In the genomic region with DNA sequence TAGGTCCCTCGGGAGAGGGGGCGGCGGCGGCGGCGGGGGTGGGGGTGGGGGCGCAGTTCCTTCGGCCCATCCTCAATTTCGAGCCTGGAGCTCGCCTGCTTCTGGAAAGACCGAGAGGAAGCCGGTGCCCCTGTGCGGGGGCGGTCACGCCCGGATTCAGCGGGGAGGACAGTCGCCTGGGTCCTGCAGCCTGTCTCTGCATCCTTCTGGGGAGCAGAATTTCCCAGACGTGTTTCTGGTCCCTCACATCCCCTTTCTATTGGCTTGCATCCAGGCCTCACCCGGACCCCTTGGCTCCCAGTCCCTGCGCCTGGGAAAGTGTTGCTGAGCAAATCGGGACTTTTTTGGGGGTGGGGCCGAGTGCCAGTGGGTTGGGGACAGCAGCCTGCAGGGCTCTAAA, we compare ENCODE assay signal across 8 mouse cellular contexts. TPM values are rescaled to one million over a fixed set of nuclear protein-coding genes. Genes with fewer than 3 reads are reported as not detected.
DNase-seq lines count a peak whose midpoint lies in the region; ATAC-seq and TF ChIP-seq lines count a peak whose summit lies in the region.

No protein-coding gene starts in this region.

- peaks cover 3% of the 10 kb centered on the region for H3K4me1 ChIP-seq in testis, adult 2 months (ENCODE audit: control insufficient read depth, insufficient read depth, low read length)
- H3K4me1 ChIP-seq in heart, embryonic 13.5 days = peaks cover 26% of the 10 kb centered on the region
- peaks cover 13% of the 10 kb centered on the region for H3K4me1 ChIP-seq in midbrain, embryonic 12.5 days

- no peak overlapping the region for H3K27ac ChIP-seq in testis, adult 2 months (ENCODE audit: control insufficient read depth, insufficient read depth, low read depth, low read length)
- H3K27ac ChIP-seq in heart, embryonic 13.5 days (replicated peaks) = no peak overlapping the region
- peak overlapping the region; percentile 54 for H3K27ac ChIP-seq in left cerebral cortex, adult 2 months
- H3K27ac ChIP-seq in midbrain, embryonic 12.5 days (replicated peaks) = no peak overlapping the region

- H3K27me3 ChIP-seq in testis, adult 2 months (ENCODE audit: control insufficient read depth, insufficient read depth, low read length) = no peaks in the 10 kb centered on the region
- no peaks in the 10 kb centered on the region for H3K27me3 ChIP-seq in heart, embryonic 13.5 days (replicated peaks)
- H3K27me3 ChIP-seq in midbrain, embryonic 12.5 days = peaks cover 3% of the 10 kb centered on the region; the same call in 1 of the 2 replicates

- ATAC-seq in heart, embryonic 13.5 days (ENCODE audit: extremely low read depth, insufficient number of reproducible peaks, low FRiP score, low TSS enrichment) = no peak
- peak; percentile 73 for ATAC-seq in midbrain, embryonic 12.5 days (ENCODE audit: low FRiP score, low read depth)

- intact Hi-C loops in left cerebral cortex, adult 2 months (cut with DNase I) = loop anchor here (5.0 kb wide), 1 partner anchor 76 kb away; a partner anchor contains a TSS

- TF ChIP-seq POLR2A in testis, adult 2 months (IDR thresholded peaks at IDR 0.05; ENCODE audit: control insufficient read depth, low read depth, low read length) = no peak

- no peak for TF ChIP-seq CTCF in testis, adult 2 months (IDR thresholded peaks at IDR 0.05; ENCODE audit: control insufficient read depth, insufficient read depth, insufficient replicate concordance, low read depth, low read length)
- no peak for TF ChIP-seq CTCF in left cerebral cortex, adult 2 months (IDR thresholded peaks at IDR 0.05)

- 1% methylated on average over 13 of the region's 23 CpGs for WGBS in heart, embryonic 13.5 days
- 0% methylated on average over 13 of the region's 23 CpGs for WGBS in midbrain, embryonic 12.5 days

- H3K4me2 ChIP-seq in heart, embryonic 13.5 days = peak overlapping the region; percentile 94
- H3K4me2 ChIP-seq in midbrain, embryonic 12.5 days (replicated peaks) = peak overlapping the region; percentile 84

- 0 out of 2 replicates have a peak, but pooled peaks cover 4% of the 10 kb centered on the region for H3K9me3 ChIP-seq in heart, embryonic 13.5 days
- 0 out of 2 replicates have a peak, but pooled peaks cover 3% of the 10 kb centered on the region for H3K9me3 ChIP-seq in midbrain, embryonic 12.5 days

- DNase-seq in adrenal gland, postnatal 36 days = peak; percentile 19 to 37
- no peak for DNase-seq in adrenal gland, postnatal 4 days (ENCODE audit: low spot score in 2 of 2)
- no peak for DNase-seq in testis, postnatal 14 days (ENCODE audit: low spot score)
- no peak for DNase-seq in left cerebral cortex, adult 2 months (ENCODE audit: extremely low spot score in 1 of 2, low spot score in 2 of 2)
- no peak for DNase-seq in Muller cell, postnatal 12 days (ENCODE audit: inconsistent ontology term)

- H3K9ac ChIP-seq in heart, embryonic 13.5 days = peak overlapping the region; percentile 84
- peak overlapping the region; percentile 83 for H3K9ac ChIP-seq in midbrain, embryonic 12.5 days (replicated peaks)

- H3K4me3 ChIP-seq in testis, adult 2 months (ENCODE audit: control insufficient read depth, low read depth, low read length) = peak overlapping the region; percentile 75
- H3K4me3 ChIP-seq in heart, embryonic 13.5 days = peak overlapping the region; percentile 76
- peak overlapping the region; percentile 54 for H3K4me3 ChIP-seq in left cerebral cortex, adult 2 months
- H3K4me3 ChIP-seq in midbrain, embryonic 12.5 days = peak overlapping the region; percentile 82

- H3K36me3 ChIP-seq in testis, adult 2 months (ENCODE audit: control insufficient read depth, insufficient read depth, low read length) = no peaks in the 10 kb centered on the region
- H3K36me3 ChIP-seq in heart, embryonic 13.5 days = no peaks in the 10 kb centered on the region
- no peaks in the 10 kb centered on the region for H3K36me3 ChIP-seq in midbrain, embryonic 12.5 days

RNA-seq across cellular contexts. Expression of a gene that starts 0.4 kb away (rescaled TPM):
- total RNA-seq in adrenal gland, postnatal 36 days (2021) = 10 to 100 TPM; 12.5 to 17.7 TPM
- total RNA-seq in adrenal gland, postnatal 4 days (2021) = 10 to 100 TPM; 29.8 to 35.6 TPM
- polyA plus RNA-seq in testis, adult 2 months (2012; rRNA removed) = 8.1 and 13.6 TPM in 2 replicates
- polyA plus RNA-seq in heart, embryonic 13.5 days (2015; fragmentation: Nextera tagmentation; extraction: Ambion mirVana) = 17.3 and 19.9 TPM in 2 replicates
- total RNA-seq in left cerebral cortex, adult 2 months (2021) = 10 to 100 TPM; 19.4 TPM
- 40.8 and 47.8 TPM in 2 replicates for polyA plus RNA-seq in midbrain, embryonic 12.5 days (2016; fragmentation: Nextera tagmentation; extraction: Ambion mirVana)

Comparison
In these comparisons a context has a peak if more than half of its experiments do, and no peak if none do; other contexts are left out.
1. DNase-seq: peak in adrenal gland, postnatal 36 days (2 of 2); none in adrenal gland, postnatal 4 days (0 of 2), testis, postnatal 14 days (single experiment), left cerebral cortex, adult 2 months (0 of 2) and Muller cell, postnatal 12 days (single experiment).
2. Peak in every context shown above with its lines, with median percentiles within 50 percentile points of each other: H3K4me3 ChIP-seq.